Mouse (Mus musculus) lung, adult 2 months (tissue): ENCODE results near the gene Cyp4f37.

Experiments
- CTCF ChIP-seq: fragments of 200-500 bp; IDR thresholded peaks from 2 replicates; pipeline ENCODE4 v1.5.1; 2011; ENCODE audit warnings: mild to moderate bottlenecking, low read length, control low read depth; ENCODE audit not compliant: insufficient read depth
- POLR2A ChIP-seq: fragments of 200-500 bp; IDR thresholded peaks from 2 replicates; pipeline ENCODE4 v1.6.1; 2011; ENCODE audit warnings: low read depth, mild to moderate bottlenecking, control low read depth, low read length, borderline replicate concordance; ENCODE audit errors: extremely low read depth

- TF ChIP-seq CTCF (no peak), POLR2A (no peak)
Measured at GRCm38 (mm10) chr17:32612417-32612816, 8.7 kb upstream of the Cyp4f37 start.
